Mouse (Mus musculus) kidney, adult 2 months (tissue): ENCODE results near the gene Exosc10.
A peak's percentile ranks its signal among the peaks of the same experiment; 100 is the strongest.

Experiments
- CTCF ChIP-seq: fragments of 200-500 bp; conservative IDR thresholded peaks from 2 replicates; pipeline ENCODE4 v1.5.1; 2011; ENCODE audit warnings: low read depth, mild to moderate bottlenecking, control low read depth, low read length, moderate library complexity, mixed read lengths; ENCODE audit not compliant: insufficient read depth, insufficient read length
- POLR2A ChIP-seq: fragments of 200-500 bp; IDR thresholded peaks from one replicate; pipeline ENCODE4 v1.6.1; 2011; ENCODE audit warnings: low read depth, low read length, control low read depth

GRCm38 (mm10) chr4:148604541-148605165, 46.4 kb downstream of the Exosc10 start:
- TF ChIP-seq POLR2A = no peak
- peak; percentile 72 for TF ChIP-seq CTCF
